9 mouse cellular contexts compared by ENCODE assay signal in the genomic region with DNA sequence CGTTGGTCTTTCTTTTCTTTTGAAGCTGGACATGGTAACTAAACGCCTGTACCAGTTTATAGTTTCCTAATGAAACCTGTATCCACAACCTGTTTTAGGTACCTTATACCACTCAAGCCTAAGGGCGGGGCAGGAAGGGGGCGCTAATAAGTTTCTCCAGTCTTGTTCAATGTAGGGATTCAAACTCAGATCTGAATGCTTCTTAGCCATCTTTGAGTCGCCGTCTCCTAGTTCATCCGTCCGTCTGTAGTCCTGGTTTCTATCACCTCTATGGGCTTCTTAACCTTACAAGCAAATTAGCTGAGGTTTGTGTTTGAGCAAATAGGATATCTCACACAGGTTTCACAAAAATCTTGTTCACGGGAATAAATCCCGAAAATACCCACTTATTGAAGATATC. TPM values are rescaled to one million over a fixed set of nuclear protein-coding genes. Genes with fewer than 3 reads are reported as not detected.
DNase-seq lines count a peak whose midpoint lies in the region; ATAC-seq and TF ChIP-seq lines count a peak whose summit lies in the region.
"Had no signal": no experiment of that assay in that cellular context is flagged by ENCODE, and none has a peak within 500 bp of the region (broad histone marks: within the 10 kb centered on the region; RNA-seq: fewer than 3 reads in every experiment).

No protein-coding gene starts in this region.

- H3K4me3 ChIP-seq in heart, embryonic 12.5 days: peak overlapping the region; percentile 82
- peak overlapping the region; percentile 93 for H3K4me3 ChIP-seq in G1E (ENCODE audit: low read depth, low read length)
- H3K4me3 ChIP-seq in hindbrain, embryonic 10.5 days: peak overlapping the region; percentile 96
- H3K4me3 ChIP-seq in liver, embryonic 13.5 days (replicated peaks): peak overlapping the region; percentile 93

- H3K9me3 ChIP-seq in heart, embryonic 12.5 days (replicated peaks): no peaks in the 10 kb centered on the region
- H3K9me3 ChIP-seq in G1E (replicated peaks): no peaks in the 10 kb centered on the region
- no peaks in the 10 kb centered on the region for H3K9me3 ChIP-seq in hindbrain, embryonic 10.5 days
- H3K9me3 ChIP-seq in liver, embryonic 13.5 days (replicated peaks): no peaks in the 10 kb centered on the region

- peak overlapping the region; percentile 85 for H3K4me2 ChIP-seq in heart, embryonic 12.5 days
- peak overlapping the region; percentile 86 for H3K4me2 ChIP-seq in liver, embryonic 13.5 days

- no peak for DNase-seq in heart, adult 18-20 months
- no peak for DNase-seq in G1E (ENCODE audit: low spot score)
- DNase-seq in hindbrain, embryonic 10.5 days (ENCODE audit: low spot score): no peak
- DNase-seq in liver, embryonic 13.5 days: no peak
- DNase-seq in splenic B cell, adult 2 months (ENCODE audit: low read depth, low spot score): peak; percentile 53
- DNase-seq in right cerebral cortex, postnatal 25 days: no peak
- no peak for DNase-seq in cerebellum, adult 11-12 months

- H3K4me1 ChIP-seq in heart, embryonic 12.5 days (replicated peaks): peaks cover 28% of the 10 kb centered on the region
- H3K4me1 ChIP-seq in G1E (ENCODE audit: insufficient read depth, low read depth, low read length): peaks cover 49% of the 10 kb centered on the region
- peaks cover 38% of the 10 kb centered on the region for H3K4me1 ChIP-seq in hindbrain, embryonic 10.5 days (replicated peaks)
- H3K4me1 ChIP-seq in liver, embryonic 13.5 days (replicated peaks): peaks cover 59% of the 10 kb centered on the region

- H3K9ac ChIP-seq in heart, embryonic 12.5 days: peak overlapping the region; percentile 88
- peak overlapping the region; percentile 95 for H3K9ac ChIP-seq in liver, embryonic 13.5 days

- H3K27me3 ChIP-seq in heart, embryonic 12.5 days (replicated peaks): no peaks in the 10 kb centered on the region
- no peaks in the 10 kb centered on the region for H3K27me3 ChIP-seq in G1E (ENCODE audit: insufficient read depth, low read length)
- no peaks in the 10 kb centered on the region for H3K27me3 ChIP-seq in hindbrain, embryonic 10.5 days (ENCODE audit: insufficient read depth, poor library complexity, severe bottlenecking)
- no peaks in the 10 kb centered on the region for H3K27me3 ChIP-seq in liver, embryonic 13.5 days
- no peaks in the 10 kb centered on the region for H3K27me3 ChIP-seq in splenic B cell, adult 2 months (ENCODE audit: control insufficient read depth, insufficient read depth, low read length, poor library complexity, severe bottlenecking)

- no peak for ATAC-seq in heart, embryonic 12.5 days (ENCODE audit: insufficient number of reproducible peaks, low FRiP score)
- ATAC-seq in G1E (ENCODE audit: extremely low read depth, insufficient number of reproducible peaks, low FRiP score, poor library complexity, severe bottlenecking): no peak
- ATAC-seq in liver, embryonic 13.5 days (ENCODE audit: low read depth): no peak

- peak overlapping the region; percentile 94 for H3K27ac ChIP-seq in heart, embryonic 12.5 days (ENCODE audit: poor library complexity, severe bottlenecking)
- H3K27ac ChIP-seq in hindbrain, embryonic 10.5 days: peak overlapping the region; percentile 97
- peak overlapping the region; percentile 97 for H3K27ac ChIP-seq in liver, embryonic 13.5 days

- TF ChIP-seq CTCF in G1E (IDR thresholded peaks at IDR 0.05; ENCODE audit: low read depth, low read length): no peak

- WGBS in heart, embryonic 12.5 days: 7% methylated on average over 10 of the region's 10 CpGs
- 10% methylated on average over 10 of the region's 10 CpGs for WGBS in hindbrain, embryonic 10.5 days
- WGBS in liver, embryonic 13.5 days (ENCODE audit: insufficient replicate concordance): 3% methylated on average over 10 of the region's 10 CpGs

- H3K36me3 ChIP-seq in heart, embryonic 12.5 days: 0 out of 2 replicates have a peak, but pooled peaks cover under 1% of the 10 kb centered on the region
- H3K36me3 ChIP-seq in G1E (replicated peaks): peaks cover 34% of the 10 kb centered on the region
- peaks cover 4% of the 10 kb centered on the region for H3K36me3 ChIP-seq in hindbrain, embryonic 10.5 days
- peaks cover 9% of the 10 kb centered on the region for H3K36me3 ChIP-seq in liver, embryonic 13.5 days
- no peaks in the 10 kb centered on the region for H3K36me3 ChIP-seq in splenic B cell, adult 2 months (ENCODE audit: control insufficient read depth, insufficient read depth, low read length, poor library complexity, severe bottlenecking)

RNA-seq across cellular contexts. Expression of a gene that starts 0.3 kb away (rescaled TPM):
- 9.9 and 10.2 TPM in 2 replicates for polyA plus RNA-seq in heart, embryonic 12.5 days (2016; fragmentation: Nextera tagmentation; extraction: Ambion mirVana)
- total RNA-seq in heart, adult 18-20 months (2021): 10 to 100 TPM in 1 of 2 experiments, 1 to 10 TPM in 1; 7.0 to 14.9 TPM
- total RNA-seq in G1E (2014; fragmentation: Nextera tagmentation): 6.8 and 8.6 TPM in 2 replicates
- 7.1 and 8.7 TPM in 2 replicates for total RNA-seq in G1E (2017)
- polyA plus RNA-seq in G1E (2012): 2.7 and 3.0 TPM in 2 replicates
- polyA plus RNA-seq in hindbrain, embryonic 10.5 days (2016; fragmentation: Nextera tagmentation; extraction: Ambion mirVana): 13.9 and 17.2 TPM in 2 replicates
- polyA plus RNA-seq in liver, embryonic 13.5 days (2015; fragmentation: Nextera tagmentation; extraction: Ambion mirVana): 5.5 and 7.7 TPM in 2 replicates

RNA-seq across cellular contexts. Expression of a gene that starts 3.3 kb away (rescaled TPM):
- polyA plus RNA-seq in heart, embryonic 12.5 days (2016; fragmentation: Nextera tagmentation; extraction: Ambion mirVana): 53.8 and 58.7 TPM in 2 replicates
- 10 to 100 TPM; 46.7 to 47.2 TPM for total RNA-seq in heart, adult 18-20 months (2021)
- total RNA-seq in G1E (2014; fragmentation: Nextera tagmentation) (92.6 and 113 TPM in 2 replicates), G1E (2017) (68.5 and 76.5 TPM in 2 replicates)
- polyA plus RNA-seq in G1E (2012): 17.5 and 17.8 TPM in 2 replicates
- polyA plus RNA-seq in hindbrain, embryonic 10.5 days (2016; fragmentation: Nextera tagmentation; extraction: Ambion mirVana): 78.9 and 89.2 TPM in 2 replicates
- polyA plus RNA-seq in liver, embryonic 13.5 days (2015; fragmentation: Nextera tagmentation; extraction: Ambion mirVana): 19.3 and 25.5 TPM in 2 replicates

RNA-seq across cellular contexts. Expression of a gene that starts 15.6 kb away (rescaled TPM):
- 3.0 and 3.4 TPM in 2 replicates for polyA plus RNA-seq in heart, embryonic 12.5 days (2016; fragmentation: Nextera tagmentation; extraction: Ambion mirVana)
- not detected for total RNA-seq in heart, adult 18-20 months (2021)
- 9.4 and 25.5 TPM in 2 replicates for total RNA-seq in G1E (2014; fragmentation: Nextera tagmentation)
- 1.8 and 2.1 TPM in 2 replicates for total RNA-seq in G1E (2017)
- 0.10 and 0.17 TPM in 2 replicates for polyA plus RNA-seq in G1E (2012)
- polyA plus RNA-seq in hindbrain, embryonic 10.5 days (2016; fragmentation: Nextera tagmentation; extraction: Ambion mirVana): 0.11 and 0.30 TPM in 2 replicates
- polyA plus RNA-seq in liver, embryonic 13.5 days (2015; fragmentation: Nextera tagmentation; extraction: Ambion mirVana): 21.6 and 24.7 TPM in 2 replicates
- polyA plus RNA-seq: gonadal fat pad, adult 2 months had no signal
